Mouse (Mus musculus): Measurements from ENCODE around the gene Gm11011. TPM values are rescaled to one million over a fixed set of nuclear protein-coding genes. Genes with fewer than 3 reads are reported as not detected.

Gm11011 gene
- polyA plus RNA-seq, 1 experiment = not detected

- DNase-seq (ENCODE audit: extremely low spot score in 1 of 2, low spot score in 1 of 2) = no peak
Measured at GRCm38 (mm10) chr2:169590412-169590811, 2.9 kb upstream of the Gm11011 start.

DNA sequence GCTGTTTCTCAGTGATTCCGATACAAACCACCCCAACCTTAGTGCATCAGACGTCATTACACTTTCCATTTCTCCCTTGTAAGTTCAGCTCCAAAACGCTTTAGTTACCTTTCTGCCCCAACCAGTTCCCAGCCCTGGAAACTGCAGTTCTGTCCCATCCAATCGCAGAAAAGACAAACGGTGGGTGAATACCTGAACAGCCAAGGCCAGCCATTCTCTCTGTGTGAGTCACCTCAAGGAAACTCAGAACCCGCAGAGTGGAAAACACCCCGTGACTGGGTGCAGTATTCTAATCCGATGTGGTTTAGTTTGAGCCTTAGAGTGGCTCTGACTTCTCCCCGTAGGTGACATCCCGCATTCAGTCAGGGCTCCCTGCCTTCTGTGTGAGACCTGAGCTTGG is 2.2 kb upstream of the Gm11011 start:
- DNase-seq (ENCODE audit: extremely low spot score in 1 of 2, low spot score in 1 of 2) = no peak

DNA sequence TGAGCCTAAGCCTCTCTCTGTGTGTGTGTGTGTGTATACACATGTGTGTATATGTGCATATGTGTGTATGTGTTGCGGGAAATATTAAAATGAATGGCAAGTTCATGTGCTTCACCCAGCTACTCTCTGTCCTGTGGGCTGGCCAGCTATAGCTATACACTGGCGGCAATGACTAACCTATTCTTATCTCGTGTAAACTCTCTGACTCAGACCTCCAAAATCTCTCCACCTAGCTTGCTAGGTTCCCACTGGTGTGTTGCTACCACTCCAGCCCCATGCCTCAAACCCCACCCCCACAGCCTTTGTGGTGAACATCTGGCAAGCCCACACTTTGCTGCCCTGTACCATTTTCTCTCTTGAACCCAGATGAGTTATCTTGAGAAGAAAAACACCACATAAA is 857 bp downstream of the Gm11011 start:
- DNase-seq (ENCODE audit: extremely low spot score in 1 of 2, low spot score in 1 of 2) = no peak

DNA sequence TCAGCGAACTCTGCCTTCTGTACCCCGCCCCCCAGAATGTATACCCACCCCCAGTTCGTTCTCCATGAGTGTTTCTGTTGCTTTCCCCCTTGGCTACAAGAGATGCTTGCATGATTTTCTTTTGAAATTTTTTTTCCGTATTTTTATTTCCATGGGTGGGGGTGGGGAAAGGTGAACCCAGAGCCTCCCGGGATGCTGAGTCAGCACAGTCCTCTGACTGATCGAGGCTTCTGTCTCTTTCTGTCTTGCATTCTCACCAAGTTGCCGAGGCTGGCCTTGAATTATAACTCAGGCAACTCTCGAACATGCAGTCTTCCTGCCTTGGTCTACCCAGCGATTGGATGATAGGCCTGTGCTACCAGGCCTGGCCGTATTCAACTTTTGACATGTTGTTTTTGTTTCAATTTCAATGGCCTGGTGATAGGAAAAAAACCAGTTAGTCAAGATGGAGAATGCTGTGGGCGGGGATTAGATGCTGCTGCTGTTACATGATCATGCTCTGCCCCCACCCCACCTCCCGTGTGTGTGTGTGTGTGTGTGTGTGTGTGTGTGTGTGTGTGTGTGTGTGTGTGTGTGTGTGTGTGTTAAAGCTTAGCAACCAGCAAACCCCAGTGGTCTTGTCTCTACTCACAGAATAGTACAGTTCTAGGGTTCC is 1.8 kb downstream of the Gm11011 start:
- no peak for DNase-seq (ENCODE audit: extremely low spot score in 1 of 2, low spot score in 1 of 2)

GRCm38 (mm10) chr2:169584745-169585456 is 2.6 kb downstream of the Gm11011 start:
- DNase-seq (ENCODE audit: extremely low spot score in 1 of 2, low spot score in 1 of 2) = no peak

DNA sequence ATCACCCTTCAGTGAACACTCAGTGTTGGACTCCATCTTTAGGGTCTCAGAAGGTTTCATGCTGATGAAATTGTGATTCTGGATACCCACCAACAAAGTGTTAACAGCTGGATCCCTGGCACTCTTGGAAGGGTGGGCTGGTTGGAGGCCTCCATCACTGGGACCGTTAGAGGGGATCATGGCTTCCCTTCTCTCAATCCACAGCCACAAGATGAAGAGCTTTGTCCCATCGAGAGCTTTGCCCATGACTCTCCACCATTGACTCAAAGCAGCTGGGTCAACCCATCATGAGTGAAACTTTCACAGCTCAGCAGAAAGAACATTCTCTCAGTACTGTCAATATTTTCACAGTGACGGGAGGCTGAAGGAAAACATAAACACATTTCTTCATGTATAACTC is 4.1 kb downstream of the Gm11011 start:
- no peak for DNase-seq (ENCODE audit: extremely low spot score in 1 of 2, low spot score in 1 of 2)

DNA sequence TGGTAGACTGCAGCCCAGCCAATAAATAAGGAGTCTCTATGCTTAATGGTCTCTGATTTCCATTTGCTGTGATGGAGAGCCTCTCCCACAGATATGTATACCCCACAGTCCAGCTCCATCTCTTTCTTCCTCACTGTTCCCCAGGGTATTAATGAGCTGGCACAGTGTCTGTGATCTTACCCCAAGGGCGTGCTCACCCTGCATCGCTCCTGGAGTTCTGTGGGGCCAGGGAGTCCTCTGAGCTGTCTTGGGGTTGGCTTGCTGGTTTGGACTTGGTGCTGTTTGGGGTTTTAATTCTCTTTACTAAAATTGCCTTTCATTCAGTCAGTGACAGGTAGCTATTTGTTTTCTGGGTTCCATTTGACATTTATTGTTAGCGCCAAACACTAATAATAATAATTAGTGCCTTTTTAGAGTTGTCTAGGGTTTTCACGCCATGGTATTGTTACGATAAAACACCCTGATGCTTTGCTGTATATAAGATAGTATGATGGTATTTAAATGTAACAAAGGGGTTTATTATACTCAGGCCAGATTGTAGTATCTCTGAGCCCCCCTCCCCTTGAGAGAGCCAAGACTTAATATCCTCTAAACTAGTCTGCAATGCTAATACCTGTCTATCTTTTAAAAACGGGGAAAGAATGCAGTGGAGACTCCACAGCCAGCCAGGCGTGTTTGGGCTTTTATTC is 9.9 kb downstream of the Gm11011 start:
- DNase-seq (ENCODE audit: extremely low spot score in 1 of 2, low spot score in 1 of 2) = no peak

DNA sequence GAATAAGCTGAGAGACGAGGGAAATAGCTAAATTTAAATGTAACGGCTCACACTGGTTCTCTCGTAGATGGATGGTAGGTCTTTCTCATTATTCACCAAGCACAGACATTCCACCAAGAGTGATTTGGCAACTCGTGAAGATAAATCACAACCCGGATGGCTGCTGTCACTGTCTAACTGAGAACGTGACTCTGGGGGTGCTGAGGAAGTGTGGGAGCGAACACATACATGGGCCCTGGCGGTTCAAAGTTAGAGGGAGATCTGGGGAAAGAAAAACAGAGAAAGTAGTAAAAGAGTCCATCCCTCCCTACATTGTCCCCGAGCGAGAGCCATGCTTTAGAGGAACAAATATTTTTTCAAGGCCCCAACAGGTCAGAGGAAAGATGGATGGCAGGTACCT is 17.5 kb downstream of the Gm11011 start:
- DNase-seq (ENCODE audit: extremely low spot score in 1 of 2, low spot score in 1 of 2) = no peak

DNA sequence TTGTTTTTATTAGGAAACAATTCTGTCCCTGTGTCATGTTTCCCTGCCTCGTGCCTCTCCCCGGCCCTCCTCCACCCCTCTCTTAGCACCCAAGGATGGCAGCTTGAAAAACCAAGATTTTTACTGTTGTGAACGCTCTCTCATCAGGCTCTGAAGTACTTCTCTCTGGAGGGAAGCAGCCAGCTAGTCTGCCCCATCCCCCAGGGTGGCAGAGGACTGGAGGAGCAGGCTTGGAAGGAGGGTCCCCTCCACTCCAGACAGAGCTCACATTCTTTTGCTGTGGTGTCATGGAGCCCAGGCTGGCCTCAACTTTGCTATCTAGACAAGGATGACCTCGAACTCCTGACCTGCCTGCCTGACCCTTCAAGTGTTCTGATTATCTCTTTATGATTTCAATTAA is 21.4 kb downstream of the Gm11011 start:
- no peak for DNase-seq (ENCODE audit: extremely low spot score in 1 of 2, low spot score in 1 of 2)

DNA sequence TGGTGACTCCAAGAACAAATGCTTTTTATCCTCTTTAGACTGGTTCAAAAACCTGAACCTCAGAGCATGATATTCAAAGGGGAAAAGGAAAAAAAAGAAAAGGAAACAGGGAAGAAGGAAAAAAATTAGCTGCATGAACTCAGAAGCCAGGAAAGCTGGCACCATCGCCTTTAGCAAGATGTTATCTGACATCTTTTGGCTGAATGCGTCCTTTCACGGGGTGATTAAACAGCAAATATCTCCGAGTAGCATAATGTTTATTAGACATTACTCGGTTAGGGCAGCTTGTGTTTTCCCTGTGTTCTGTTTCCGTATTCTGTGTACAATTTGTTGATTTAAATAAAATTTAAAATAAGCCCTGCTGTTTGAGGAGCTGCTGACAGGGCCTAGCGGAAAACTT is 21.8 kb downstream of the Gm11011 start:
- DNase-seq (ENCODE audit: extremely low spot score in 1 of 2, low spot score in 1 of 2) = no peak

- no peak for DNase-seq (ENCODE audit: extremely low spot score in 1 of 2, low spot score in 1 of 2)
Measured at GRCm38 (mm10) chr2:169545674-169546073, 41.9 kb downstream of the Gm11011 start.

DNA sequence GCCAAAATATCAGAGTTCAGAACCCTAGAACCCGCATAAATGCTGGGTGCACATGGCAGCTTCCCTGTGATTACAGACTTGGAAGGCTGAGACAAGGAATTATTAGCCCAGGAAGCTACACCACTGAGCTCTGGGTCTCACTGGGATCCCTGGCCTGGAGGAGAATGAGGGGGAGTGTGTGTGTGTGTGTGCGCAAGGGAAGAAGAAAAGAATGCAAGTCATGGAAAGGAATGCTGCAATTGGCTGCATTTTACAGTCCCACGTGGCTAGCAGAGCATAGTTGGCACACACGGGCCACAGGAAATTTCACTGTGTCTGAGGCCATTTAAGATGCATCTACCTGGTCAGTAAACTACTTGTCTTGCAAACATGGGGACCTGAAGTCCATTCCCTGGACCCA is 48.6 kb downstream of the Gm11011 start:
- no peak for DNase-seq (ENCODE audit: extremely low spot score in 1 of 2, low spot score in 1 of 2)

Other genes with a start within 250 kb of the Gm11011 start
- 20.3 and 21.5 TPM in 2 replicates for gene Tshz2, start 45.3 kb upstream of the Gm11011 start, polyA plus RNA-seq (2012; rRNA removed)